Mouse (Mus musculus) heart, adult 2 months (tissue): ENCODE data around the gene Slc12a8. TPM values are rescaled to one million over a fixed set of nuclear protein-coding genes. Genes with fewer than 3 reads are reported as not detected.
A peak's percentile ranks its signal among the peaks of the same experiment; 100 is the strongest.

Source experiments
- DNase-seq, 2 experiments: peaks; one replicate each; pipeline ENCODE4 v3.0.0; 2021
- H3K27ac ChIP-seq: fragments of 200-600 bp; 2 replicates; pipeline ENCODE4 v1.8.1; 2022
- H3K27me3 ChIP-seq: fragments of 200-500 bp; 2 replicates; pipeline ENCODE4 v1.6.1; 2012; ENCODE audit warnings: mild to moderate bottlenecking, low read length, inconsistent platforms, mixed read lengths; ENCODE audit not compliant: control insufficient read depth, insufficient read depth
- H3K36me3 ChIP-seq: fragments of 200-500 bp; 2 replicates; pipeline ENCODE4 v1.6.1; 2012; ENCODE audit warnings: low read length, inconsistent platforms; ENCODE audit not compliant: control insufficient read depth, insufficient read depth
- H3K4me1 ChIP-seq: fragments of 200-500 bp; 2 replicates; pipeline ENCODE4 v1.6.1; 2011; ENCODE audit warnings: low read length; ENCODE audit not compliant: control insufficient read depth, insufficient read depth
- H3K4me3 ChIP-seq: fragments of 200-600 bp; 2 replicates; pipeline ENCODE4 v1.8.1; 2022
- H3K79me2 ChIP-seq: fragments of 200-500 bp; replicated peaks from 2 replicates; pipeline ENCODE4 v1.6.1; 2012; ENCODE audit warnings: mild to moderate bottlenecking, inconsistent platforms, low read length, moderate library complexity, mixed read lengths; ENCODE audit not compliant: control insufficient read depth, insufficient read depth
- H3K9ac ChIP-seq: fragments of 200-500 bp; 2 replicates; pipeline ENCODE4 v1.6.1; 2012; ENCODE audit warnings: low read depth, mild to moderate bottlenecking, control low read depth, inconsistent platforms, low read length, mixed read lengths
- CTCF ChIP-seq: fragments of 200-600 bp; IDR thresholded peaks from 2 replicates; pipeline ENCODE4 v1.8.1; 2022; ENCODE audit warnings: antibody characterized with exemption, mild to moderate bottlenecking, moderate library complexity
- EP300 ChIP-seq: fragments of 200-500 bp; IDR thresholded peaks from 2 replicates; pipeline ENCODE4 v1.6.1; 2011; ENCODE audit warnings: low read depth, low read length, control low read depth; ENCODE audit not compliant: insufficient read depth
- POLR2A ChIP-seq: fragments of 200-500 bp; IDR thresholded peaks from 2 replicates; pipeline ENCODE4 v1.6.1; 2011; ENCODE audit warnings: mild to moderate bottlenecking, low read depth, low read length, control low read depth; ENCODE audit not compliant: insufficient read depth
- WGBS: fragments of 180-500 bp; shearing (Covaris S2); methylation state at CpG from one replicate; pipeline ENCODE4 v1.1.7; 2018; 5-methylcytosine and 5-hydroxymethylcytosine counted together
- intact Hi-C: fragments of 180-260 bp; cut with DNase I; formaldehyde crosslinking; loops from one replicate; pipeline ENCODE4 v1.15.1; 2025
- polyA plus RNA-seq: library from polyadenylated mRNA; depleted of rRNA; stranded (reverse); fragments of >200 nt; gene quantifications from 2 replicates; pipeline ENCODE4 v1.2.3, GENCODE M21; 2012
- total RNA-seq, 2 experiments: library from RNA; stranded (reverse); gene quantifications; 2 replicates each; pipeline ENCODE4 v1.2.3; 2021

The Slc12a8 gene
- total and polyA plus RNA-seq, 3 experiments: 0.31 to 0.66 (median 0.45) TPM

- 0 out of 2 replicates have a peak overlapping the region, but pooled peaks have one; percentile 20 for H3K9ac ChIP-seq
These were observed 59.4 kb downstream of the Slc12a8 start for GRCm38 (mm10) chr16:33576271-33577189.

GRCm38 (mm10) chr16:33578462-33578861 is 61.3 kb downstream of the Slc12a8 start:
- H3K36me3 ChIP-seq: peaks cover 12% of the 10 kb centered on the region
- H3K27ac ChIP-seq: peak overlapping the region; percentile 28; the same call in 1 of the 2 replicates
- DNase-seq: peak; percentile 61 to 74
- H3K4me3 ChIP-seq: no peak overlapping the region
- no peaks in the 10 kb centered on the region for H3K79me2 ChIP-seq
- peaks cover 36% of the 10 kb centered on the region for H3K4me1 ChIP-seq
- intact Hi-C loops: no loop called here
- TF ChIP-seq CTCF (no peak), POLR2A (no peak), EP300 (no peak)
- no peak overlapping the region for H3K9ac ChIP-seq
- WGBS: 38% methylated on average over 3 of the region's 3 CpGs
- no peaks in the 10 kb centered on the region for H3K27me3 ChIP-seq

More at GRCm38 (mm10) chr16:33576271-33577189, 59.4 kb downstream of the Slc12a8 start:
- Histone ChIP-seq H3K36me3 (peaks cover 4% of the 10 kb centered on the region; the same call in 1 of the 2 replicates), H3K27ac (peak overlapping the region; percentile 64), H3K27me3 (no peaks in the 10 kb centered on the region), H3K4me3 (no peak overlapping the region), H3K4me1 (peaks cover 25% of the 10 kb centered on the region), H3K79me2 (no peaks in the 10 kb centered on the region)
- DNase-seq: peak; percentile 69 to 78
- intact Hi-C loops: no loop called here
- WGBS: 72% methylated on average over 36 of the region's 36 CpGs
- no peak for TF ChIP-seq CTCF
- no peak for TF ChIP-seq POLR2A
- no peak for TF ChIP-seq EP300

GRCm38 (mm10) chr16:33580331-33580730 is 63.2 kb downstream of the Slc12a8 start:
- Histone ChIP-seq H3K79me2 (no peaks in the 10 kb centered on the region), H3K36me3 (peaks cover 12% of the 10 kb centered on the region), H3K27ac (peak overlapping the region; percentile 90), H3K9ac (no peak overlapping the region), H3K4me1 (peaks cover 45% of the 10 kb centered on the region), H3K27me3 (no peaks in the 10 kb centered on the region), H3K4me3 (no peak overlapping the region)
- 52% methylated on average over 2 of the region's 2 CpGs for whole genome bisulfite sequencing
- intact Hi-C loops: loop anchor here (5.0 to 10.0 kb wide), 2 partner anchors 117 to 364 kb away; no protein-coding TSS in a partner anchor
- TF ChIP-seq CTCF: no peak
- TF ChIP-seq EP300: no peak
- TF ChIP-seq POLR2A: no peak
- DNase-seq: no peak

GRCm38 (mm10) chr16:33580736-33581241 is 63.7 kb downstream of the Slc12a8 start:
- DNase-seq: peak; percentile 81 to 87
- Histone ChIP-seq H3K79me2 (no peaks in the 10 kb centered on the region), H3K4me3 (no peak overlapping the region), H3K27ac (peak overlapping the region; percentile 90), H3K27me3 (no peaks in the 10 kb centered on the region), H3K36me3 (peaks cover 12% of the 10 kb centered on the region), H3K4me1 (peaks cover 45% of the 10 kb centered on the region), H3K9ac (no peak overlapping the region)
- intact Hi-C loops: loop anchor here (1.0 to 10.0 kb wide), 3 partner anchors 17 to 364 kb away; no protein-coding TSS in a partner anchor
- TF ChIP-seq CTCF: no peak
- no peak for TF ChIP-seq POLR2A
- peak; percentile 83 for TF ChIP-seq EP300

GRCm38 (mm10) chr16:33581661-33582099 is 64.6 kb downstream of the Slc12a8 start:
- peaks cover 45% of the 10 kb centered on the region for H3K4me1 ChIP-seq

More at GRCm38 (mm10) chr16:33581661-33582099, 64.6 kb downstream of the Slc12a8 start:
- 24% methylated on average over 4 of the region's 4 CpGs for WGBS
- H3K27me3 ChIP-seq: no peaks in the 10 kb centered on the region
- intact Hi-C loops: loop anchor here (1.0 to 10.0 kb wide), 4 partner anchors 18 to 363 kb away; no protein-coding TSS in a partner anchor
- H3K79me2 ChIP-seq: no peaks in the 10 kb centered on the region
- TF ChIP-seq EP300 (peak; percentile 94), CTCF (no peak), POLR2A (no peak)
- no peak overlapping the region for H3K9ac ChIP-seq
- peaks cover 12% of the 10 kb centered on the region for H3K36me3 ChIP-seq
- no peak overlapping the region for H3K4me3 ChIP-seq
- peak overlapping the region; percentile 90 for H3K27ac ChIP-seq
- DNase-seq: peak; percentile 80 to 89
